Mouse (Mus musculus) intestine, postnatal 0 days (tissue): ENCODE results near the gene Slc25a39. TPM values are rescaled to one million over a fixed set of nuclear protein-coding genes. Genes with fewer than 3 reads are reported as not detected.

Source experiments
- ATAC-seq: fragments of 200-750 bp; cut with Nextera tagmentation; 2 replicates; pipeline ENCODE4 v1.8.0; 2017; ENCODE audit warnings: mild to moderate bottlenecking, moderate TSS enrichment, moderate library complexity
- H3K27ac ChIP-seq: fragments of 300-500 bp; sonication (generic); 2 replicates; pipeline ENCODE4 v1.5.1; 2014; ENCODE audit warnings: mild to moderate bottlenecking, low read depth, low read length, moderate library complexity
- H3K27me3 ChIP-seq: fragments of 300-500 bp; sonication (generic); replicated peaks from 2 replicates; pipeline ENCODE4 v1.6.1; 2014; ENCODE audit warnings: low read length, mixed read lengths; ENCODE audit not compliant: control insufficient read depth, insufficient read depth
- H3K36me3 ChIP-seq: fragments of 300-500 bp; sonication (generic); 2 replicates; pipeline ENCODE4 v1.6.1; 2014; ENCODE audit warnings: mild to moderate bottlenecking, moderate library complexity; ENCODE audit not compliant: control insufficient read depth, insufficient read depth
- H3K4me1 ChIP-seq: fragments of 300-500 bp; sonication (generic); replicated peaks from 2 replicates; pipeline ENCODE4 v1.6.1; 2014; ENCODE audit warnings: antibody characterized with exemption, low read length, mixed read lengths; ENCODE audit not compliant: control insufficient read depth, insufficient read depth
- H3K4me2 ChIP-seq: fragments of 300-500 bp; sonication (generic); replicated peaks from 2 replicates; pipeline ENCODE4 v1.6.1; 2014; ENCODE audit warnings: low read depth, mild to moderate bottlenecking, moderate library complexity
- H3K4me3 ChIP-seq: fragments of 300-500 bp; sonication (generic); 2 replicates; pipeline ENCODE4 v1.5.1; 2014; ENCODE audit warnings: low read depth, low read length
- H3K9ac ChIP-seq: fragments of 300-500 bp; sonication (generic); 2 replicates; pipeline ENCODE4 v1.6.1; 2014; ENCODE audit warnings: mild to moderate bottlenecking, low read depth, low read length
- H3K9me3 ChIP-seq: fragments of 300-500 bp; sonication (generic); 2 replicates; pipeline ENCODE4 v1.6.1; 2016; ENCODE audit warnings: mixed run types; ENCODE audit not compliant: control insufficient read depth
- CTCF ChIP-seq: sonication (generic); IDR thresholded peaks from 2 replicates; pipeline ENCODE4 v1.5.1; 2016; ENCODE audit warnings: low read depth, mild to moderate bottlenecking, control low read depth, antibody characterized with exemption, moderate library complexity
- WGBS: fragments of 180-500 bp; shearing (Covaris S2); extraction: QIAGEN DNeasy Blood & Tissue Kit; methylation state at CpG from one replicate; pipeline ENCODE4 v1.1.7; 2014; 5-methylcytosine and 5-hydroxymethylcytosine counted together
- polyA plus RNA-seq: library from polyadenylated mRNA; unstranded; fragments of >200 nt; fragmentation: Nextera tagmentation; extraction: Ambion mirVana; gene quantifications from 2 replicates; pipeline ENCODE4 v1.2.1, GENCODE M21; 2015

Slc25a39 gene
- polyA plus RNA-seq, 1 experiment from 2014 or later: 296 TPM

GRCm38 (mm10) chr11:102409795-102410330, 2.1 kb upstream of the Slc25a39 start:
- Histone ChIP-seq H3K27me3 (no peaks in the 10 kb centered on the region), H3K4me2 (no peak overlapping the region), H3K27ac (no peak overlapping the region), H3K4me3 (no peak overlapping the region), H3K4me1 (peaks cover 2% of the 10 kb centered on the region; the same call in 1 of the 2 replicates), H3K9me3 (no peaks in the 10 kb centered on the region), H3K36me3 (peaks cover 3% of the 10 kb centered on the region; the same call in 1 of the 2 replicates), H3K9ac (no peak overlapping the region)
- WGBS: 76% methylated on average over 3 of the region's 3 CpGs
- TF ChIP-seq CTCF: no peak
- ATAC-seq: no peak

- Histone ChIP-seq H3K36me3 (peaks cover 10% of the 10 kb centered on the region; the same call in 1 of the 2 replicates), H3K9me3 (no peaks in the 10 kb centered on the region), H3K9ac (no peak overlapping the region), H3K27me3 (no peaks in the 10 kb centered on the region), H3K4me2 (peak overlapping the region; percentile 87), H3K4me3 (peak overlapping the region; percentile 70; the same call in 1 of the 2 replicates), H3K27ac (peak overlapping the region; percentile 93; the same call in 1 of the 2 replicates), H3K4me1 (peaks cover 2% of the 10 kb centered on the region; the same call in 1 of the 2 replicates)
- no peak for TF ChIP-seq CTCF
- 22% methylated on average over 15 of the region's 15 CpGs for WGBS
- no peak for ATAC-seq
Measured at GRCm38 (mm10) chr11:102408888-102409794, 1.4 kb upstream of the Slc25a39 start.

GRCm38 (mm10) chr11:102408344-102408876, 664 bp upstream of the Slc25a39 start:
- Histone ChIP-seq H3K4me1 (peaks cover 2% of the 10 kb centered on the region; the same call in 1 of the 2 replicates), H3K27me3 (no peaks in the 10 kb centered on the region), H3K4me2 (peak overlapping the region; percentile 87), H3K9me3 (no peaks in the 10 kb centered on the region), H3K27ac (peak overlapping the region; percentile 93), H3K36me3 (peaks cover 17% of the 10 kb centered on the region), H3K4me3 (peak overlapping the region; percentile 70), H3K9ac (peak overlapping the region; percentile 60)
- TF ChIP-seq CTCF: no peak
- ATAC-seq: peak; percentile 88
- WGBS: under 1% methylated on average over 32 of the region's 32 CpGs

GRCm38 (mm10) chr11:102406900-102407833, 579 bp downstream of the Slc25a39 start:
- no peaks in the 10 kb centered on the region for H3K9me3 ChIP-seq
- H3K9ac ChIP-seq: peak overlapping the region; percentile 60
- H3K27me3 ChIP-seq: no peaks in the 10 kb centered on the region
- peak overlapping the region; percentile 70 for H3K4me3 ChIP-seq
- no peak for TF ChIP-seq CTCF
- WGBS: under 1% methylated on average over 78 of the region's 85 CpGs
- H3K36me3 ChIP-seq: peaks cover 29% of the 10 kb centered on the region
- peak; percentile 75 for ATAC-seq
- peak overlapping the region; percentile 87 for H3K4me2 ChIP-seq
- peaks cover 2% of the 10 kb centered on the region; the same call in 1 of the 2 replicates for H3K4me1 ChIP-seq
- peak overlapping the region; percentile 93 for H3K27ac ChIP-seq

GRCm38 (mm10) chr11:102406401-102406800, 1.3 kb downstream of the Slc25a39 start:
- Histone ChIP-seq H3K4me1 (peaks cover 2% of the 10 kb centered on the region; the same call in 1 of the 2 replicates), H3K9ac (peak overlapping the region; percentile 60), H3K4me3 (peak overlapping the region; percentile 70), H3K9me3 (no peaks in the 10 kb centered on the region), H3K27ac (peak overlapping the region; percentile 93), H3K36me3 (peaks cover 36% of the 10 kb centered on the region), H3K27me3 (no peaks in the 10 kb centered on the region), H3K4me2 (peak overlapping the region; percentile 87)
- no peak for ATAC-seq
- no peak for TF ChIP-seq CTCF
- 10% methylated on average over 3 of the region's 3 CpGs for WGBS
